Mouse (Mus musculus): ENCODE measurements around the gene Rps10. TPM values are rescaled to one million over a fixed set of nuclear protein-coding genes. Genes with fewer than 3 reads are reported as not detected.

The Rps10 gene
- polyA plus RNA-seq, 1 experiment from 2014 or later: 1,579 TPM

DNA sequence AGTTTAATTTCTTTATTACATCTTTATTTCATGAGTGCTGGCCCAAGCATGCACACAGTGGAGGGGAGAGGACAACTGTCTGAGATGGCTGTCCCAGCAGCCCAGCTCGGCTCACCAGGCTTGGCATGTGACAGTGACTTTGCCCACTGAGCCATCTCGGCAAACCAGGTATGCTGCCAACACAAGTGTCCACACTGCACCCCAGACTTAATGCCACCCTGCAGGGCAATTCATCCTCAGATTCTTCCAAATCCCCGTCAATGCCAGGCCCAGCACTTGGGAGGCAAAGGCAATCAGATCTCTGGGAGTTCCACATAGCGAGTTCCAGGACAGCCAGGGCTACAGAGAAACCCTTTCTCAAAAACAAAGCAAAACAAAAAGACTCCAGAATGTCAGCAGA lies 23.5 kb downstream of the Rps10 start:
- DNase-seq (ENCODE audit: low spot score): no peak

DNA sequence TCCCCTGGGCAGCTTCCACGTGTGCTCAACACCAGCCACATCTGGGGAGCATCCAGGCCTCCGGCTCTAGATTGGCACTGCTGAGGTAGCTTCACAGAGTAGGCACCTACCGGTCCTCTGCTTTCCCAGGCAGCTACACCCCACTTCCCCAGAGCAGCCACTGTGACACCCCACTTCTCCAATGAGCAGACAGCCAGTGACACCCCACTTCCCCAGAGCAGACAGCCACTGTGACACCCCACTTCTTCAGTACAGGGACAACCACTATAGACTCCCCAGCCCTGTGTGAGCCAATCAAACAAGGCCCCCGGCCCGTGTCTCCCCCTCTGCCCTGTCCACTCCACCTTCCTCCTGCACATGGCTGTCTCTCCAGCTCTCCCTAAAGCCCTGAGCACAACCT lies 24.5 kb downstream of the Rps10 start:
- no peak for DNase-seq (ENCODE audit: low spot score)

DNA sequence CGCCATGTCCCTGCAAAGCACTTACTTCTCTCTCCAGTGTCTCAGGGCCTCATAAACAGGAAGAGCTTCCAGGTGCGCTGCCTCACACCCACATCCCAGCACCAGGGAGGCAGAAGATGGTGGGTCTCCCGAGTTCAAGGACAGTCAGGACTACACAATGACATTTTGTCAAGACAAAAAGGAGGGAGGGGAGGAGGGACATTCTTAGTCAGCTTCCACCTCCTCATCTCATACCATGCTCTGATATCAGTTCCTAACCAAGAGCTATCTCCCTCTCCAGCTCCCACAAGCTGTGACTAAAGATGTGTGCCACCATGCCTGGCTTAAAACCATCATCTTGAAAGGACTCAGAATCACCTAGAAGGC lies 25.0 kb downstream of the Rps10 start:
- no peak for DNase-seq (ENCODE audit: low spot score)

DNA sequence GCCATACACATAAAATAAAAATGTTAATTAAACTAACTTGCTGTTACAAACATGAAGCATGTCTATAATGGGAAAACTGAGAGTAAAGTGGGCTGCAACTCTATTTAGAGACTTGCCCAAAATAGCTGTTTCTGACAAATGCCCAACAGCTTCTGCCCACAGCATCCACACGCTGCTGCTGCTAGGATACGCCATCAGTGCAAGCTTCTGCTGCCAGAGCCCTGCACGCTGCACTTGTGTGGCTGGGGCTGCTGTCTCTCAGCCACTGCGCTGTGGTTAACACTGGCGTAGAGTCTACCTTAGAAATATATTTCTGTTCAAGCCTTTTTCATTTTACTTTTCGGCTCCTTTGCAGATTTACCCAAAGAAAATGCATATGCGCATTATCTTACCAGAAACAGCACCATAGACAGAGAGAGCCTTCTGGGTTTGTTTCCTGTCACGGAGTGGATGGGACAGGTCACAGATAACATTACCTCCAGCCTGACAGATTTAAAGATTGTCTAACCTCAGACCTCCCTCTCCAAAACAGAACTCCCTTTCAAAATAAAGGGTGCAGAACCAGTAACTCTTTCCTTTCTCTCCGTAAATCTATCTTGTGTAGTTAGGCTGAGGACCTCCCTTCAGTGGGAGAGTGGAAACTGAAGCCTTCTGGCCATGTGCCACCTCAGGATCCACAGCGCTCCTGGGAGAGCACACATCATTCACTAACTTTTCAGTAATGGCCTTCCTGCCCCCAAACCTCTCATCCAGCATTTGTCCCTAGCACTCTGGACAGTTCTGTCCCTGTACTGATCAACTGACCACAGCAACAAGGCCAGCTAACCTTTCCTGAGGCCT lies 25.6 kb downstream of the Rps10 start:
- no peak for DNase-seq (ENCODE audit: low spot score)

DNA sequence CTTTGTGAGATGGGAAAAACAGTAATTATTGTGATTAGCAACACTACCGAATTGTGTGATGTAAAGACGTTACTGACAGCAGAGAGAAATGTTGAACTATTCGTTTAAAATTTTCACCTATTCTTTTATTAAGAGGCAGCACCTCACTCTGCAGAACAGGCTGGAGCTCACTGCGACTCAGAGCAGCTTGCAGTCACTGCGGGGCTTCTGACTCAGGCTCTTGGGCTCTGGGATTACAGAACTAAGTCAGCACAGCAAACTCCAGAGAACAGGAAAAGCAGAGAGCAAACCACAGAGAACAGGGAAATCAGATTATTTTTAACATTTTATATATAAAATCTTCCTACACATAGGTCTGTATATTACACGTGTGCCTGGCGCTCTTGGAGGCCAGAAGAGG lies 26.9 kb downstream of the Rps10 start:
- DNase-seq (ENCODE audit: low spot score): no peak

DNA sequence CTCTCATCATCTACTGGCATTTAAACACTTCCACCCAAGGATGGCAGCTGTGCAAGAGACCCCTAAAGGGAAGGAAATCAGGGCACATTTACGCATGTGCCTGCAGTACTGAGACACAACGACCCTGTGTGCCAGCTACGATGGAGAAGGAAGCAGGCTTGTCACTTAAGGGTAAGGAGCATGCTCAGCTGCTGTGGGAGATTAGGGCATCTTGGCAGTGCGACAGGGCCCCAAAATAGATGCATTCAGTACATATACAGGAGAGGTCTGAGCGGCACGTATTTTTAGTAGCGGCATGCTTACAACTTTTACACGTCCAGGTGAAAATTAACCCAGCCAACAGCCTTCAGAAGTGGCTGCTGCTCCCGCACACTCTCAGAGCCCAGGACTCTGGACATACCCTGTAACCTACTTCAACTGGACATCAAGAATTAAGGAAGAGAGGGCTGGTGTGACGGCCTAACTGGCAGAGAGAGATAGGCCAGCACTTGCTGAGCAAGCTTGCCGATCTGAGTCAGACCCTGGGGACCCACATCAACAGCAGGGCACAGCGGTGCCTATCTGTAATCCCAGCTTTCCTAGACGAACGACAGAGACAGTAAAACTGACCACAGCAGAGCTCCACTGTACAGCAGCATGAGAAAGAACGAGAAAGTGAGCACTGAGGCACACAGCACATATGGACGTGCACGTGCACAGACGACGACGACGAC lies 32.8 kb downstream of the Rps10 start:
- no peak for DNase-seq (ENCODE audit: low spot score)

DNA sequence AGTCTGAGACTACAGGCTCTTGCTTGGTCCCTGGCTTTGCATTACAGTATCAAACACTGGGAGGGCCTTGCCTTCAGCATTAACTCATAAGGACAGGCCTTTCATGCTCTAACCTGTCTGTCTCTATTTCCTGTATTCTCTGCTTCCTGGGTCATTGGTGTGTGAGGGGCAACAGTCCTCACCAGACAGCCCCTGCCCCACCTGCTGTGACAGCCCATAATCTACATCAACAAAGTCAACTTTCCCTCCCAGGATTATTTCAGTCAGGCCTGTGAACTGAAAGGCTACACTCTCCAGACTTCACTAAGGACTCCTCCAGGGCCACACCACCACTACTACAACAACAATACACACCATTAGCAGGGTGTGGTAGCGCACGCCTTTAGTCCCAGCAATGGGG lies 33.4 kb downstream of the Rps10 start:
- DNase-seq (ENCODE audit: low spot score): no peak

DNA sequence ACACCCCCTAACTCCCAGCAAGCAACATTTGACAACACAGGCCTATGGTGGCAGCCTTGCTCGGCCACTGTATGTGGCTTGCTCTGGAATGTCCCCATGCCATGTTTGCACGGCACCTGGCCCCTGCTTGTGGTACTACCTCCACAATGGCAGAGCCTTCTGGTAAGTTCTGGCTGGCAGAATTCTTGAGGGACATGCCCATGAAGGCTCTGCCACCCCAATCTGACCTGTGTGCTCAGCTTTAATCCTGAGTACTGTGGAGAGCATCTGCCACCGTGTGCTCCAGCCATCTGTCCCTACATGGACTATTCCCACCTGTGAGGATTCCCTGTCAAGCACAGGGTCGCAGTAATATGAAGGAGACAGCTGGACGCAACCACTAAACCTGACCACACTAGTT lies 35.6 kb downstream of the Rps10 start:
- no peak for DNase-seq (ENCODE audit: low spot score)

DNA sequence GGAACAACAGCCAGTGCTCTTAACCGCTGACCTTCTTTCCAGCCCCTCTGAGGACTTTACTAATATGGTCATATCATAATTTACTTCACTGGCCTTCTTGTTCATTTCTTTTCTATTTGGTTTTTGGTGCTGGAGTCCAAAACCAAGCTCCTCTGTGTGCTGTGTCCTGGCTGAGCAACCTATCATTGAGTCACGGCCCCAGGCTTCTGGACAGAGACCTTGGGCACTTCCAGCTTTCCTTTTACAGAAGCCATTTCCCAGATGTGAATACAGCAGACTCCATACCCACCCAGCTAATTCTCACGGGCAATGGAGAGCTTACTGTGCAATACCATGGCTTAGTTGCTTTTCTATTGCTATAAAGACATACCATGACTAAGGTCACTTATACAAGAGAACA lies 36.2 kb downstream of the Rps10 start:
- DNase-seq (ENCODE audit: low spot score): no peak

DNA sequence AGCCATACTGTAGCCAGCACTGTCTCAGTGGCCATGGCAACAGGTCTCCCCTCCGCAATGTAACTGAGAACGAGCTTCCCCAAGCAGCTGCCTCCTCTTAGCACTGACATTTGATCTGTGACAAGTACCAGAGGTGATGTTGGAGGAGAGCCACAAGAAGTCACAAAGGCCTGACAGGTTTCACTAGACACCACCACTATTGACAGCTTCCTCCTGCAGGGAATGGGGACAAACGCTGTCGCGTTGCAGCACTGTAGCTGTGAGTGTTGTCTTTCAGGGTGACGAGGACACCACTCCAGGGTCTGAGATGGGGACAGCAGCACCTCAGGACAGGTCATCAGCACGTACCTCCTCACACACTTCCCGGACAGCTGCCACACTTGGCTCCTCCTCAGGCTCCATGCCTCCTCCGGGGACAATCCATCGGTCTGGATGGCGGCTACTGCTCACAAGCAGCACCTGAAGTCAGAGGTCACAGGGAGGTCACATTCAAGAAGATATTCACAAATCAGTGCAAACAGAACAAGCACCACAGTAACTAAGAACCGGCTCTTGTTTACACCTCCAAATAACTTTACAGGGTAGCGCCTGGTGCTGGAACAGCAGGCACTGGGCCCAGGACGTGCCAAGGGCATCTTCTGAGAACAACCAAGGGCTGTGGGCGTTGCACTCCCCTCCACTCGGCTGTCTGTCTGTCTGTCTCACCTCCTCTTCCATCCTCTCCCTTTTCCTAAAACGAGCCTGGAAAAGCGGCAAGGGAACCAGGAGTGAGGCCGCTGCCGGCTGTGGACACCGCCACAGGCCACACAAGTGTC lies 39.9 kb downstream of the Rps10 start:
- no peak for DNase-seq (ENCODE audit: low spot score)

DNA sequence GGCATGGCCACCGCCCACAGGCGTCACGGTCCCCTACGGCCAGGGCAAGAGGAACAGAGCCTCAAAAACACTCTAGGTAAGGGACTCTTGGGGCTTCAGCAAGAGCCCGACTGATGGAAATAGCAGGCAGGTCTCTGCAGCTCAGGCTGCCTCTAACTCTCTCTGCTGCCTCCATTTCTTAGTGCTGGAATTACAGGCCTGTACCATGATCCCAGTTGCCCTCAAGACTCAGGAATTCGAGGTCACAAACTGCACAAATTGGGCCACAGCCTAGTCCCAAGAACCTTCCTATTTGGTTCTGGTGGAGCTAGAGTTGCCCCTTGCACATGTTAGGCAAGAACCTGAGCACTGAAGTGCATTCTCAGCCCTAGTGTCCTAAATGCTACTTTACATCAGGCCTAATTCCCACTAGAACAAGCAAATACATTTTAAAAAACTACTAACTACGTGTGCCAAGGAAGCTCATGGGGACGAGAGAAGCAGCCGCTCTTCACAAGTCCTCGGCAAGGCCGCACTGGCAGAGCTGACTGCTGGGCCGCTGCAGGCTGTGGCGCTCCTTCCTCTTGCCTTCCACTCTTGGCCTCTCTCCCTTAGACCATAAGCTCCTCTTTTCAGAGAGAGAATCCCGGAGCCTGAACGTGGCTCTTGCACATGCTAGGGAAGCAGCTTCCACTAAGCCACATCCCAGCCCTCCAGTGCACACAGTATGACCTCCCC lies 40.7 kb downstream of the Rps10 start:
- DNase-seq (ENCODE audit: low spot score): no peak

DNA sequence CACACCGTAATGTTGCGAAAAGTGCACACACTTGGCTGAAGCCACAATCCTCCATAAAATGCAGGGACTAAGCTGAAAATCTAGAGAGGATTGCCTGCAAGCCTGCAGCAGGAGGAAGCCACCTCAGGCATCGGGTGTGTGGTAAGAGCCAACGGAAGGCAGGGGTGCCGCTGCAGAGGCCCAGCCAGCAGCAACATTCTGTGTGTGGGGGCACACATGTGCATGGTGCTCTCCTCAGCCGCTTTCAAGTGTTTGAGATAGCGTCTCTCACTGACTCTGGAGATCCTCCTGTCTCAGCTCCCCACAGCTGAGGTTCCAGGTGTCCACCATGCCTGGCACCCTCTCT lies 43.9 kb downstream of the Rps10 start:
- DNase-seq (ENCODE audit: low spot score): peak; percentile 29

DNA sequence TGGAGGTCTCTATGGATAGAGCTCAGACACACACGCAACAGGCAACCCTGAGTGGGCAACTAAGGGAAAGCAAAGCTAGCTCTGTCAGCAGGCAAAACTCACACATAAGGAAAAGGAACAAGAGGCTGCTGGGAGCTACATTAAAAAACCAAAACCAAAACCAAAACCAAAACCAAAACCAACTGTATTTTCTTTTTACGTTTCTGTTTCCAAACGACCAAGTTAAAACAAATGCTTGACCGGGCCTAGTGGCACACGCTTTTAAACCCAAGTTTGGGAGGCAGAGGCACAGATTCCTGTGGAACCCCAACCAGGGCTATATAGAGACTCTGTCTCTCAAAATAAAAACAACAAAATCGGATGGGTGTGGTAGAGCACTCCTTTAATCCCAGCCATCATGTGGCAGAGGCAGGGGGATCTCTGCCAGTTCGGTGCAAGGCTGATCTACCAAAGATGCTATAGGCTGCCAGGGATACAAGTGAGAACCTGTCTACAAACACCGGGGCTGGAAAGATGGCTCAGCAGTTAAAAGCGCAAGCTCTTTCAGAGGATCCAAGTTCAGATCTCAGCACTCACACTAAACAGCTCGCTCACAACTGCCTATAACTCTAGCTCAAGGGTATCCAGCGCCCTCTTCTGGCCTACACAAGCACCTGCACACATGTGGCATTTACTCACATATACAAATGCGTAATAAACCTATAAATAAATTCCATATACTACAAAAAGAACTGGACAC lies 44.5 kb downstream of the Rps10 start:
- peak; percentile 32 for DNase-seq (ENCODE audit: low spot score)

DNA sequence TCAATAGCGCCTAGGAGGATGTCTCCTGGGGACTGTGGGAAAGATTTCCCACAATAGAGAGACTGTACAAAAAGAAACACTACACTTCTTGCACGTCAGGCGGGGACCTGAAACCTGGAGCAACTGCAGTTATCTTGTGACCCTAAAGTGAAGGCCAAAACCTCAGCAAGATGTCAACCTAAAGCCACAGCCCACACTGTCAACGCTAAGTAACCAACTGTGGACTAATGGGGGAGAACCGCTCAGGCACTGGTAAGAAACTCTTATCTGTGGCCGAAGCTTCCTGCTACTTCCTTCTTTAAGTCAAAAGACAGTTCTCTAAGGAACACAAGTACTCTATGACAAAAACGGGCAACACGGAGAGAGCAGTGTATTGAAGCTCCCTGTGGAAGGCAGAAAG lies 48.2 kb downstream of the Rps10 start:
- no peak for DNase-seq (ENCODE audit: low spot score)

DNA sequence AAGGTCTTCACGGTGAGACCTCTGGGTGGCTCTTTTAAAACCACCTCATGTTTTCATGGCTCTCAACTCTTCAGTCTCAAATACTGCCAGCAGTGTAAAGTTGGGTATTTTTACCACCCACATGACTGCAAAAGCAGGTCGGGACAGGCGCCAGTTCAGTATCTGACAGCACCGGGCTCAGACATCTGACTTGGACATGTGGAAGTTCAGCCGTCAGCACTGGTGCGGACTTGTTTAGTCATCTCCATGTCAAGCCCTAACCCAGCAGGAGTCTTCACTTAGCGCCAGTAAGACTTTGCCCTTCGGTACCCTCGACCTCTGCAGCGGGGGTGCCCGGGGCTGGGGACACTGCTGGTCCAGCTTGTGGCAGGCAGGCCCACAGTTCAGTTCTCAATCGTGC lies 49.2 kb downstream of the Rps10 start:
- no peak for DNase-seq (ENCODE audit: low spot score)

DNA sequence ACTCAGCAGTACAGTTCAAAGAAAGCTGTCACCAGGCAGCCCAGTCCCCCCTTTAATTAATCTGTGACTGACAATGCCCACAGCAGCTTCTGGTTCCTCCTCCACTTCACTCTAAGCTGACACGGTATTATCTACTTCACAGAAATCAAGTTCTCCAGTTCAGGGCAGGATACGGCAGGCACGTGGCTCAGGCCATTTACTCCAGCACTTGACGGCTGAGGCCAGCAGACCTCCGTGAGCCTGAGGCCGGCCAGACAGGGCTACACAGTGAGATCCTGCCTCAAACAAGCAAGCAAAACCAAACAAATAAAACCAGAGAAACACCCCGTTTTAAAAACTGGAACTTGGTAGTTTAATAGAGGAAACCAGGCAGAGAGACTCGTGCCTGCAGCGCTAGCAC lies 49.8 kb downstream of the Rps10 start:
- no peak for DNase-seq (ENCODE audit: low spot score)

DNA sequence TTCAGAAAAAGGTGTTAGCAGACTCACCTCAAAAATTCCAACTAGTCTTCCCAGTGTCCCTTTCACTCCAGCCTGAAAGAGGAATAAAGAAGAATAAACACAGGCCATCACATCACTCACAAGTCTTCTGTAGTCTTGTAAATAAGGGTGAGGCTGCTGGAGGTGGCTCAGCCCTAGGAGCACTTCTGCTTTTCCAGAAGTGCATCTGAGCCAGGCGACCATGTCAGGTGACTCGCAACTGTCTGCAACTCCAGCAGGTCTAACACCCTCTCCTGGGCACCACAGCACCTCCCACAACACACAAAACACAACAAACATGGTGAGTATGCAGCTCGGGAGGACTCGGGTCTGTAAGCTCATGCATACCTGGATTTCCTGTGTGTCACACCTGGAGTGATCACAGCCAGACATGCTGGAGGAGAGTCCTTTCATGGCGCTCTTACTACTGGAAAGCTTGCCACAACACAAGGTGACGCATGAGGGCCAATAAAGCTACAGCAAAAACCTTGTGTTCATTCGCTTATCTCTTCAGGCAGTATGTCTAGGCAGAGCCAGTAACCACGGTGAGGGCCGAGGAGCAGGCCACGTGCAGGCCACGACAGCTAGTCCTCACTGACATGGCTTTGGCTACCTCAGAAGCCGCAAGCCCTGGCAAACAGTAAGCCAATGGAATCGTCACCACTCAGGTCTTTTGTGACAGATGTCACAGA lies 53.1 kb downstream of the Rps10 start:
- no peak for DNase-seq (ENCODE audit: low spot score)
